Mouse (Mus musculus): ENCODE data around the gene Slc39a7.

- TF ChIP-seq CTCF (IDR thresholded peaks at IDR 0.05; ENCODE audit: low read depth) (no peak), EP300 (IDR thresholded peaks at IDR 0.05; ENCODE audit: low read depth) (no peak)
Measured at GRCm38 (mm10) chr17:34033441-34033840, 2.0 kb upstream of the Slc39a7 start.

Measured in liver, postnatal 0 days (tissue).